Mouse (Mus musculus) heart, postnatal 0 days (tissue): ENCODE measurements around the gene Casz1.

Experiments used
- CTCF ChIP-seq: IDR thresholded peaks from 2 replicates; pipeline ENCODE4 v1.5.1; 2016; ENCODE audit warnings: antibody characterized with exemption, control low read depth, low read depth
- EP300 ChIP-seq: IDR thresholded peaks from 2 replicates; pipeline ENCODE4 v1.6.1; 2016; ENCODE audit warnings: antibody characterized with exemption, low read depth

GRCm38 (mm10) chr4:148915849-148916248 lies 111.6 kb downstream of the Casz1 start:
- TF ChIP-seq CTCF (no peak), EP300 (no peak)
